Mouse (Mus musculus) liver, embryonic 14.5 days (tissue): ENCODE results near the gene Rinl. TPM values are rescaled to one million over a fixed set of nuclear protein-coding genes. Genes with fewer than 3 reads are reported as not detected.

Experiments
- ATAC-seq: fragments of 200-750 bp; cut with Nextera tagmentation; 2 replicates; pipeline ENCODE4 v1.8.0; 2017; ENCODE audit warnings: moderate number of reproducible peaks, mild to moderate bottlenecking, moderate library complexity; ENCODE audit not compliant: insufficient read depth
- DNase-seq, 3 experiments: peaks; one replicate each; pipeline ENCODE4 v3.0.0-alpha.2; 2012 to 2013; ENCODE audit warnings: low read depth in 3 of 3, low spot score in 3 of 3
- H3K27ac ChIP-seq: fragments of 300-500 bp; sonication (generic); 2 replicates; pipeline ENCODE4 v1.5.1; 2014; ENCODE audit warnings: moderate library complexity, mild to moderate bottlenecking, control low read depth, inconsistent platforms
- H3K27me3 ChIP-seq: fragments of 300-500 bp; sonication (generic); 2 replicates; pipeline ENCODE4 v1.6.1; 2014; ENCODE audit warnings: mild to moderate bottlenecking, low read length, moderate library complexity; ENCODE audit not compliant: control insufficient read depth, insufficient read depth
- H3K36me3 ChIP-seq: fragments of 300-500 bp; sonication (generic); replicated peaks from 2 replicates; pipeline ENCODE4 v1.6.1; 2014; ENCODE audit warnings: low read depth; ENCODE audit not compliant: control insufficient read depth, insufficient read depth
- H3K4me1 ChIP-seq, 2 experiments: fragments of 200-500 bp in 1 of 2; fragments of 300-500 bp in 1 of 2; sonication (generic) in 1 of 2; replicated peaks; 2 replicates each; pipeline ENCODE4 v1.6.1; 2012 to 2014; ENCODE audit warnings: antibody characterized with exemption in 1 of 2, inconsistent platforms in 1 of 2, low read length in 1 of 2; ENCODE audit not compliant: control insufficient read depth in 2 of 2, insufficient read depth in 2 of 2
- H3K4me2 ChIP-seq: fragments of 300-500 bp; sonication (generic); 2 replicates; pipeline ENCODE4 v1.6.1; 2014; ENCODE audit warnings: low read depth, mild to moderate bottlenecking, control low read depth, moderate library complexity
- H3K4me3 ChIP-seq, 2 experiments: fragments of 200-500 bp in 1 of 2; fragments of 300-500 bp in 1 of 2; sonication (generic) in 1 of 2; 2 replicates each; pipeline ENCODE4 v1.5.1; 2012 to 2014; ENCODE audit warnings: low read depth in 2 of 2, low read length in 2 of 2, mild to moderate bottlenecking in 2 of 2, control low read depth in 1 of 2, inconsistent platforms in 1 of 2, moderate library complexity in 1 of 2; ENCODE audit not compliant: insufficient read depth in 1 of 2
- H3K9ac ChIP-seq: fragments of 300-500 bp; sonication (generic); replicated peaks from 2 replicates; pipeline ENCODE4 v1.6.1; 2014; ENCODE audit warnings: mild to moderate bottlenecking, control low read depth, moderate library complexity
- H3K9me3 ChIP-seq: fragments of 300-500 bp; sonication (generic); 2 replicates; pipeline ENCODE4 v1.6.1; 2016; ENCODE audit warnings: low read length, mixed read lengths; ENCODE audit not compliant: control insufficient read depth
- CTCF ChIP-seq: IDR thresholded peaks from 2 replicates; pipeline ENCODE4 v1.5.1; 2016; ENCODE audit warnings: antibody characterized with exemption, low read depth, control low read depth
- EP300 ChIP-seq: IDR thresholded peaks from 2 replicates; pipeline ENCODE4 v1.6.1; 2016; ENCODE audit warnings: antibody characterized with exemption, low read depth
- WGBS: fragments of 180-500 bp; shearing (Covaris S2); extraction: QIAGEN DNeasy Blood & Tissue Kit; methylation state at CpG from one replicate; pipeline ENCODE4 v1.1.7; 2014; ENCODE audit not compliant: insufficient replicate concordance; 5-methylcytosine and 5-hydroxymethylcytosine counted together
- polyA plus RNA-seq, 2 experiments: library from polyadenylated mRNA; depleted of rRNA in 1 of 2; stranded (reverse) in 1 of 2; unstranded in 1 of 2; fragments of >200 nt; fragmentation: Nextera tagmentation in 1 of 2; extraction: Ambion mirVana in 1 of 2; gene quantifications; 2 replicates each; pipeline versions ENCODE4 v1.2.1 to v1.2.3; 2012 to 2014

Rinl gene
- polyA plus RNA-seq, 2 experiments = 4.7 to 4.8 TPM

- H3K27ac ChIP-seq = no peak overlapping the region
- peak overlapping the region; percentile 90 to 96 for H3K4me3 ChIP-seq
- H3K4me2 ChIP-seq = peak overlapping the region; percentile 99
- no peaks in the 10 kb centered on the region for H3K27me3 ChIP-seq
- DNase-seq (no peak), ATAC-seq (no peak)
- H3K9ac ChIP-seq = peak overlapping the region; percentile 78
- H3K9me3 ChIP-seq = no peaks in the 10 kb centered on the region
- WGBS = 58% methylated on average over 5 of the region's 5 CpGs
- peaks cover 61% of the 10 kb centered on the region for H3K36me3 ChIP-seq
- TF ChIP-seq EP300 (no peak), CTCF (peak; percentile 32)
- peaks cover 19 to 28% of the 10 kb centered on the region in 2 experiments for H3K4me1 ChIP-seq
Measured at GRCm38 (mm10) chr7:28812949-28813348, 24.2 kb downstream of the Rinl start.

GRCm38 (mm10) chr7:28814306-28815034 is 25.7 kb downstream of the Rinl start:
- Histone ChIP-seq H3K4me3 (no peak overlapping the region), H3K36me3 (peaks cover 75% of the 10 kb centered on the region), H3K9ac (no peak overlapping the region; the same call in 1 of the 2 replicates), H3K4me1 (peaks cover 16 to 28% of the 10 kb centered on the region in 2 experiments), H3K4me2 (peak overlapping the region; percentile 6), H3K27me3 (no peaks in the 10 kb centered on the region), H3K27ac (no peak overlapping the region), H3K9me3 (no peaks in the 10 kb centered on the region)
- ATAC-seq (no peak), DNase-seq (no peak)
- 51% methylated on average over 5 of the region's 5 CpGs for WGBS
- TF ChIP-seq CTCF = no peak
- TF ChIP-seq EP300 = no peak

GRCm38 (mm10) chr7:28815230-28815629 is 26.5 kb downstream of the Rinl start:
- H3K4me2 ChIP-seq = peak overlapping the region; percentile 6; the same call in 1 of the 2 replicates
- ATAC-seq (no peak), DNase-seq (no peak)
- H3K27me3 ChIP-seq = no peaks in the 10 kb centered on the region
- H3K4me1 ChIP-seq = peaks cover 16 to 28% of the 10 kb centered on the region in 2 experiments
- no peak for TF ChIP-seq CTCF
- TF ChIP-seq EP300 = no peak
- peaks cover 83% of the 10 kb centered on the region for H3K36me3 ChIP-seq
- no peaks in the 10 kb centered on the region for H3K9me3 ChIP-seq
- WGBS = 87% methylated on average over 9 of the region's 9 CpGs
- H3K9ac ChIP-seq = no peak overlapping the region
- H3K4me3 ChIP-seq = no peak overlapping the region
- no peak overlapping the region for H3K27ac ChIP-seq

- H3K27ac ChIP-seq = no peak overlapping the region
- no peak for TF ChIP-seq EP300
- no peak for TF ChIP-seq CTCF
- no peak overlapping the region for H3K9ac ChIP-seq
- peaks cover 16 to 28% of the 10 kb centered on the region in 2 experiments for H3K4me1 ChIP-seq
- no peak for ATAC-seq
- no peak overlapping the region for H3K4me2 ChIP-seq
- no peak for DNase-seq
- no peaks in the 10 kb centered on the region for H3K9me3 ChIP-seq
- no peak overlapping the region for H3K4me3 ChIP-seq
- 82% methylated on average over 9 of the region's 9 CpGs for WGBS
- H3K36me3 ChIP-seq = peaks cover 93% of the 10 kb centered on the region
- H3K27me3 ChIP-seq = no peaks in the 10 kb centered on the region
Measured at GRCm38 (mm10) chr7:28816201-28816600, 27.4 kb downstream of the Rinl start.

GRCm38 (mm10) chr7:28816920-28817319 is 28.2 kb downstream of the Rinl start:
- Histone ChIP-seq H3K9ac (no peak overlapping the region), H3K4me1 (peaks cover 16 to 28% of the 10 kb centered on the region in 2 experiments), H3K27ac (no peak overlapping the region), H3K36me3 (peaks cover 99% of the 10 kb centered on the region), H3K9me3 (no peaks in the 10 kb centered on the region), H3K4me2 (no peak overlapping the region), H3K27me3 (no peaks in the 10 kb centered on the region), H3K4me3 (no peak overlapping the region)
- ATAC-seq = no peak
- DNase-seq = no peak
- 93% methylated on average over 10 of the region's 10 CpGs for whole genome bisulfite sequencing
- no peak for TF ChIP-seq EP300
- no peak for TF ChIP-seq CTCF
